Mouse (Mus musculus) heart, adult 2 months (tissue): ENCODE data around the gene Asb8. TPM values are rescaled to one million over a fixed set of nuclear protein-coding genes. Genes with fewer than 3 reads are reported as not detected.

Experiments
- DNase-seq, 2 experiments: peaks; one replicate each; pipeline ENCODE4 v3.0.0; 2021
- H3K27ac ChIP-seq: fragments of 200-600 bp; 2 replicates; pipeline ENCODE4 v1.8.1; 2022
- H3K27me3 ChIP-seq: fragments of 200-500 bp; 2 replicates; pipeline ENCODE4 v1.6.1; 2012; ENCODE audit warnings: mild to moderate bottlenecking, low read length, inconsistent platforms, mixed read lengths; ENCODE audit not compliant: control insufficient read depth, insufficient read depth
- H3K36me3 ChIP-seq: fragments of 200-500 bp; 2 replicates; pipeline ENCODE4 v1.6.1; 2012; ENCODE audit warnings: low read length, inconsistent platforms; ENCODE audit not compliant: control insufficient read depth, insufficient read depth
- H3K4me1 ChIP-seq: fragments of 200-500 bp; 2 replicates; pipeline ENCODE4 v1.6.1; 2011; ENCODE audit warnings: low read length; ENCODE audit not compliant: control insufficient read depth, insufficient read depth
- H3K4me3 ChIP-seq: fragments of 200-600 bp; 2 replicates; pipeline ENCODE4 v1.8.1; 2022
- H3K79me2 ChIP-seq: fragments of 200-500 bp; replicated peaks from 2 replicates; pipeline ENCODE4 v1.6.1; 2012; ENCODE audit warnings: mild to moderate bottlenecking, inconsistent platforms, low read length, moderate library complexity, mixed read lengths; ENCODE audit not compliant: control insufficient read depth, insufficient read depth
- H3K9ac ChIP-seq: fragments of 200-500 bp; 2 replicates; pipeline ENCODE4 v1.6.1; 2012; ENCODE audit warnings: low read depth, mild to moderate bottlenecking, control low read depth, inconsistent platforms, low read length, mixed read lengths
- CTCF ChIP-seq: fragments of 200-600 bp; IDR thresholded peaks from 2 replicates; pipeline ENCODE4 v1.8.1; 2022; ENCODE audit warnings: antibody characterized with exemption, mild to moderate bottlenecking, moderate library complexity
- EP300 ChIP-seq: fragments of 200-500 bp; IDR thresholded peaks from 2 replicates; pipeline ENCODE4 v1.6.1; 2011; ENCODE audit warnings: low read depth, low read length, control low read depth; ENCODE audit not compliant: insufficient read depth
- POLR2A ChIP-seq: fragments of 200-500 bp; IDR thresholded peaks from 2 replicates; pipeline ENCODE4 v1.6.1; 2011; ENCODE audit warnings: mild to moderate bottlenecking, low read depth, low read length, control low read depth; ENCODE audit not compliant: insufficient read depth
- WGBS: fragments of 180-500 bp; shearing (Covaris S2); methylation state at CpG from one replicate; pipeline ENCODE4 v1.1.7; 2018; 5-methylcytosine and 5-hydroxymethylcytosine counted together
- intact Hi-C: fragments of 180-260 bp; cut with DNase I; formaldehyde crosslinking; loops from one replicate; pipeline ENCODE4 v1.15.1; 2025
- polyA plus RNA-seq: library from polyadenylated mRNA; depleted of rRNA; stranded (reverse); fragments of >200 nt; gene quantifications from 2 replicates; pipeline ENCODE4 v1.2.3, GENCODE M21; 2012
- total RNA-seq, 2 experiments: library from RNA; stranded (reverse); gene quantifications; 2 replicates each; pipeline ENCODE4 v1.2.3; 2021

Gene Asb8
- total and polyA plus RNA-seq, 3 experiments: 104 to 118 (median 105) TPM

GRCm38 (mm10) chr15:98154146-98154545 lies 11.3 kb downstream of the Asb8 start:
- Histone ChIP-seq H3K4me1 (no peaks in the 10 kb centered on the region), H3K9ac (no peak overlapping the region), H3K79me2 (no peaks in the 10 kb centered on the region), H3K27me3 (no peaks in the 10 kb centered on the region), H3K36me3 (no peaks in the 10 kb centered on the region), H3K4me3 (no peak overlapping the region), H3K27ac (no peak overlapping the region)
- TF ChIP-seq EP300 (no peak), CTCF (no peak), POLR2A (no peak)
- 57% methylated on average over 4 of the region's 4 CpGs for WGBS
- DNase-seq: no peak
- intact Hi-C loops: loop anchor here (1.0 to 5.0 kb wide), 2 partner anchors 47 to 65 kb away; no protein-coding TSS in a partner anchor

GRCm38 (mm10) chr15:98153625-98154024 lies 11.8 kb downstream of the Asb8 start:
- no peaks in the 10 kb centered on the region for H3K79me2 ChIP-seq
- no peak overlapping the region for H3K4me3 ChIP-seq
- 35% methylated on average over 3 of the region's 3 CpGs for WGBS
- H3K4me1 ChIP-seq: no peaks in the 10 kb centered on the region
- no peak for DNase-seq
- intact Hi-C loops: loop anchor here (1.0 to 5.0 kb wide), 2 partner anchors 46 to 64 kb away; no protein-coding TSS in a partner anchor
- no peaks in the 10 kb centered on the region for H3K36me3 ChIP-seq
- H3K27me3 ChIP-seq: no peaks in the 10 kb centered on the region
- H3K27ac ChIP-seq: no peak overlapping the region
- H3K9ac ChIP-seq: peak overlapping the region; percentile 17; the same call in 1 of the 2 replicates
- TF ChIP-seq EP300: no peak
- peak; percentile 77 for TF ChIP-seq CTCF

- Histone ChIP-seq H3K4me1 (peaks cover 2% of the 10 kb centered on the region), H3K4me3 (no peak overlapping the region), H3K27ac (no peak overlapping the region), H3K9ac (no peak overlapping the region), H3K79me2 (no peaks in the 10 kb centered on the region), H3K36me3 (no peaks in the 10 kb centered on the region), H3K27me3 (no peaks in the 10 kb centered on the region)
- TF ChIP-seq CTCF: no peak
- TF ChIP-seq POLR2A: no peak
- no peak for TF ChIP-seq EP300
- intact Hi-C loops: loop anchor here (5.0 kb wide), 1 partner anchor 46 kb away; no protein-coding TSS in a partner anchor
- DNase-seq: no peak
- 82% methylated on average over 7 of the region's 7 CpGs for whole genome bisulfite sequencing
Measured at GRCm38 (mm10) chr15:98152916-98153315, 12.5 kb downstream of the Asb8 start.

GRCm38 (mm10) chr15:98149166-98149602 lies 16.2 kb downstream of the Asb8 start:
- no peak overlapping the region for H3K4me3 ChIP-seq
- H3K27ac ChIP-seq: peak overlapping the region; percentile 82

GRCm38 (mm10) chr15:98148356-98148755 lies 17.1 kb downstream of the Asb8 start:
- Histone ChIP-seq H3K27ac (peak overlapping the region; percentile 82), H3K79me2 (no peaks in the 10 kb centered on the region; the same call in 1 of the 2 replicates), H3K36me3 (peaks cover 3% of the 10 kb centered on the region; the same call in 1 of the 2 replicates), H3K4me3 (no peak overlapping the region), H3K4me1 (peaks cover 3% of the 10 kb centered on the region), H3K27me3 (no peaks in the 10 kb centered on the region), H3K9ac (no peak overlapping the region; the same call in 1 of the 2 replicates)
- WGBS: 40% methylated on average over 3 of the region's 3 CpGs
- intact Hi-C loops: no loop called here
- DNase-seq: no peak
- TF ChIP-seq EP300: no peak
- TF ChIP-seq POLR2A: no peak
- TF ChIP-seq CTCF: no peak

More at GRCm38 (mm10) chr15:98149166-98149602, 16.2 kb downstream of the Asb8 start:
- Histone ChIP-seq H3K79me2 (no peaks in the 10 kb centered on the region; the same call in 1 of the 2 replicates), H3K27me3 (no peaks in the 10 kb centered on the region), H3K36me3 (peaks cover 3% of the 10 kb centered on the region; the same call in 1 of the 2 replicates), H3K4me1 (peaks cover 3% of the 10 kb centered on the region), H3K9ac (no peak overlapping the region)
- peak; percentile 43 to 68 for DNase-seq
- TF ChIP-seq POLR2A: peak; percentile 27; the same call in 1 of the 2 replicates
- no peak for TF ChIP-seq CTCF
- peak; percentile 77; the same call in 1 of the 2 replicates for TF ChIP-seq EP300
- WGBS: 30% methylated on average over 10 of the region's 10 CpGs
- intact Hi-C loops: no loop called here

GRCm38 (mm10) chr15:98145559-98146181 lies 19.8 kb downstream of the Asb8 start:
- intact Hi-C loops: loop anchor here (2.0 kb wide), 1 partner anchor 53 kb away; the partner anchor contains the start of genes Pfkm and Senp1
- peak overlapping the region; percentile 97 for H3K9ac ChIP-seq
- no peaks in the 10 kb centered on the region for H3K27me3 ChIP-seq
- peak overlapping the region; percentile 72 for H3K27ac ChIP-seq
- peak overlapping the region; percentile 60 for H3K4me3 ChIP-seq
- WGBS: 1% methylated on average over 38 of the region's 38 CpGs
- peak; percentile 92 to 95 for DNase-seq
- TF ChIP-seq CTCF (no peak), EP300 (0 out of 2 replicates have a peak, but pooled peaks have one; percentile 27), POLR2A (peak; percentile 82)
- H3K4me1 ChIP-seq: peaks cover 3% of the 10 kb centered on the region
- H3K36me3 ChIP-seq: peaks cover 8% of the 10 kb centered on the region
- H3K79me2 ChIP-seq: peaks cover 2% of the 10 kb centered on the region; the same call in 1 of the 2 replicates
